Mouse (Mus musculus) Muller cell, postnatal 12 days (primary cell): ENCODE data around the gene Rps6kb2.

Source experiments
- DNase-seq: peaks from one replicate; pipeline ENCODE4 v3.0.0-alpha.2; 2015; ENCODE audit errors: inconsistent ontology term

The Rps6kb2 gene

DNA sequence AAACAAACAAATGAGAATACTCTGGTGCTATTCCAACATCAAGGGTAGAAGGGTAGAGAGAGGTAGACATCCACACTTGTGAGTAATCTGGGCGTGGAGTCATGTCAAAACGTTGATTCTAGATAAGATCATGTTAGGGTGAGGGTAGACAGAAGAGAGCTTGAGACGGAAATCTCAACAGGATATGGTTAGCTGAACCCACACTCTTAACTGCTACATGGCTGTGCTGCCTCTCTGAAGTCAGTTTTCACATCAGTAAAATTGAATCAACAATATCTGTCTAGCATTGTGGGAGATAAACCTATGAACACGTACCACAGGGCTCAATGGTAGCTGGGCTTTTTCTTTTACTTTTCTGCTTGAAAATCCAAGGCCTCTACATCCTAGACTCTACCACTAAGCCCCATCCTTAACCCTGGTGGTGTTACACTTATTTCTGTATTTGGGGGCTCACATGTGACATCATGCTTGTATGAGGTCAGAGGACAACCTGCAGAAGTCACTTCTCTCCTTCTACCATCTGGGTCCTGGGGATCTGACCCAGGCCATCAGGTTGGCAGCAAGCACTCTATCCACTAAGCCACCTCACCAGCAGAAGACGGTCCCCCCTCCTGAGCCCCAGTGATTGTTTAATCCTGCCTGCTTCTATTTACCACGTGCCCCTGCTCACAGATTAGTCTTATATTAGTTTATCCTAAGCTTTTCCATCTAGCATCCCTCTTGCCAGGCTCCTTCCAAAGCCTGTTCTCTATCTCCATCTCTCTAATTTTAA is 43.3 kb downstream of the Rps6kb2 start:
- no peak for DNase-seq

DNA sequence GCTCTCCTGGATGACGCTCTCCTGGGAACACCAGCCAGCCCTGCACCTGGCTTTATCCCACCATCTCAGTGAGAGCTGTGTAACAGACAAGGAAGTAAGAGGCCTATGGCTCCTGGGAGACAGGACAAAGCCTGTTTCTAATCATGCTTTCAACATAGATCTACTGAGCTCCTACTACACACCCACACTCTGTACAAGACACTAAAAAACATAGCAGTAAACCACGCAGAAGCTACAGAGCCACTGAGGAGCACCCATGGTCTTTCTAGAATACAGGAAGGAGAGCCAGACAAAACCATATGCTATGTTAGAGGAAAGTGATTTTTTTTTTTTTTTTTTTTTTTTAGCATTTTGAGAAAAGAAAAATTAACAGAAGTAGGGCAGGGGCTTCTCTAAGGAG is 44.8 kb downstream of the Rps6kb2 start:
- no peak for DNase-seq

DNA sequence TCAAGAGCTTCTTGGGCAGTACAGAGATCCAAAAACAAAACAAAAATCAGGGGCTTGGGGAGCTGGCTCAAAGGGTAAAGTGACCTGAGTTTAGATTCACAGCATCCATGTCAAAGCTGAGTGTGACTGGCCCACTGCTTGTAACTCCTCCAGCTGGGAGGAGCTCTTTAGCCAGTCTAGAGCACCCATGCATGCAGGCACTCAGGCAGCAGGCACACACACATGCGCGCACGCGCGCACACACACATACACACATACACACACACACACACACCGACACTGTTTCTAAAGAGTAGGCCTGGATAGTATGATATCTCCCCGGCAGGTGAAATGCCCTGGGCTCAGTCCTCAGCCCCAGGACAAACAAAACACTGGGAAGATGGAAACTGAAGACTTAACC is 46.1 kb downstream of the Rps6kb2 start:
- DNase-seq = no peak

DNA sequence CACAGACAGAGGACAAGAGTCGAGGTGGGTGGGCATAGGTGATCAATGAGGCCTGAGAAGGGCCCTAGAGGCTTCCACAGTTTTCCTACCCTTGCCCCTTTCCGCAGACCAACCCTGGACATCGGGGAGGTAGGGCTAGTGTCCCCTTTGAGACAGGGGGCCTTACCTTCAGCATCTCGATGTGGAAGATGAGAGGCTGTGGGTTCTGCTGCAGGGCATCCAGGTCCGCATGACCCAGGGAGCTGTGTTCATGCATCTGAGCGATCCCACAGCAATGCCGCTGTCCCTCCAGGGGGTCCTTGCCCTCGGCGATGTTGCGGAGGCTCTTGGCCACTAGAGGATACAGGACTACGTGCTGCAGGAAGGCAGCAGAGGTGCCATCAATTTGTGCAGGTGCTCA is 47.3 kb downstream of the Rps6kb2 start:
- no peak for DNase-seq

DNA sequence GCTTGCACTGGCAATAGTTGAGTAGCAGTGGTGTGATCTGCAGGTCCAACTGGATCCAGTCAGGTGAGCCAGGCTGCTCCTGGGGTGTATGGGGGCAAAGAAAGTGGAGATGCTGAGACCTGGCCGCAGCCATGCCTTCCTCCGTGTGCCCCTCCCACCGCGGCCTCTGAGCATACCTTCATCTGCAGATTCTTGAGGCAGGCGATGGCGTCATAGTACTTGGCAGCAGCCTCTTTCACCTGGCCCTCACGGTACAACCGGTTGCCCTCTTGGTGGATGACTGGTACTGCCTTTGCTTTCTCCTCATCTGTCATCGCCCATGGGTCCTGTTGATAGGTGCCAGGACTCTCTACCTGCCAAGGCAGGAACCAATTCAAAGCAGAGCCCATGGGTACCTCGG is 48.0 kb downstream of the Rps6kb2 start:
- no peak for DNase-seq

DNA sequence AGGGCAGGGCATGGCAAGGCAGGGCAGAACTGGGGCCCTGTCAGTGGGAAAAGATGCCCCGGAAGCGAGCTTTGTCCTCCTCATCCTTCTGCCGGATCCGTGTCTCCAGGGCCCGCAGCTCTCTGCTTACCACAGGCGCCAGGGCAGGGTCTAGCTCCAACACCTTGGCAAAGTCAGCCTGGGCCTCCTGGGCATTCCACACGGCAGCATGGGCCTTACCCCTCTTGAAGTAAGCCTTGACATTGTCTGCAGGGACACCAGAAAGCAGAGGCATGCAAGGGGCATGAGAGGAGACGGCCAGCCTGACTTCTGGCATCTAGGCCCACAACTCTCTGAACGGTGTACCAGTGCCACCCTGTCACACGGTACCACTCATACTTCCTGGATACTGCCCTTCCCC is 48.6 kb downstream of the Rps6kb2 start:
- DNase-seq = no peak

DNA sequence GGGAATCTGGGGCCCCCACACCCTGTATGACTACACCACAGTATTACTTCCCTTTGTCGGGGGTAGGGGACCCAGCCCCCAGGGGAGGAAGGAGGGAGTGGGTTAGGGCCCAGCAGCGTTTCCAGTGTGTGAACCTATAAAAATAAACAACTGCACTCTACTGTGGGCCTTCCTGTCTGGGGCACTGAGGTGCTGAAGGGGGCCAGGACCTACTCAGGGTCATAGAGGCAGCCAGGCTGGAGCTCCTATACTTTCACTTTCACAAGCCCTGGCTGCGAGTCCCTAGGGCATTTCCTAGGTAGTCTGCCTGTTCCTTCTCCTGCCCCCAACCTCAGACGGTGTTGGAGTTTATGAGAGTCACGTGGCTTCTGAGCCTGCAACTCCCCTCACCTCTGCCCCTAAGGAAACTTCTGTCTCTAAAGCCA is 49.3 kb downstream of the Rps6kb2 start:
- DNase-seq = no peak

DNA sequence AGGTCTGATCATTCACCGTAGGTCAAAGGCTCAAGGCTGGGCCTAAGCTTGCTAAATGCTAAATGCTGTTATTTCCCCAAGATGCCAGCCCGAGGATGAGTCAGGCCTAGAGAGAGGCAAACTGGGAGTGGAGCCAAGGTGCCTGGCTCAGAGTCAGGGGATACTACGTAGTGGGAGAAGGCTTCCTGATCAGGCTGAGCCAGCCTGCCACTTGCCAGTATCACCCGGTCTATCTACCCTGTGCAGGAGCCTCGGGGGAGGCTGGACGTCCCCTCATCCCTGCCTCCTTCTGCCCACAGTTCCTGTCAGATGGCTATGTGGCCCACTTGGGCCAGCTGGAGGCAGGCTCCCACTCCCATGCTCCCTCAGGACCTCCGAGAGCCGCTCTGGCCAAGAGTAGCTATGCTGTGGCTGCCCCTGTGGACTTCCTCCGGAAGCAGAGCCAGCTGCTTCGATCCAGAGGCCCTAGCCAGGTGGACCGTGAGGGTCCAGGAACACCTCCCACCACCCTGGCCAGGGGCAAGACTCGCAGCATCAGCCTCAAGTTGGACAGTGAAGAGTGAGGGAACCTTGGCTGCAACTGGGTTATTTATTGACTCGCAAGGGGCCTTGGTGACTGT is 49.9 kb downstream of the Rps6kb2 start:
- peak; percentile 91 for DNase-seq

DNA sequence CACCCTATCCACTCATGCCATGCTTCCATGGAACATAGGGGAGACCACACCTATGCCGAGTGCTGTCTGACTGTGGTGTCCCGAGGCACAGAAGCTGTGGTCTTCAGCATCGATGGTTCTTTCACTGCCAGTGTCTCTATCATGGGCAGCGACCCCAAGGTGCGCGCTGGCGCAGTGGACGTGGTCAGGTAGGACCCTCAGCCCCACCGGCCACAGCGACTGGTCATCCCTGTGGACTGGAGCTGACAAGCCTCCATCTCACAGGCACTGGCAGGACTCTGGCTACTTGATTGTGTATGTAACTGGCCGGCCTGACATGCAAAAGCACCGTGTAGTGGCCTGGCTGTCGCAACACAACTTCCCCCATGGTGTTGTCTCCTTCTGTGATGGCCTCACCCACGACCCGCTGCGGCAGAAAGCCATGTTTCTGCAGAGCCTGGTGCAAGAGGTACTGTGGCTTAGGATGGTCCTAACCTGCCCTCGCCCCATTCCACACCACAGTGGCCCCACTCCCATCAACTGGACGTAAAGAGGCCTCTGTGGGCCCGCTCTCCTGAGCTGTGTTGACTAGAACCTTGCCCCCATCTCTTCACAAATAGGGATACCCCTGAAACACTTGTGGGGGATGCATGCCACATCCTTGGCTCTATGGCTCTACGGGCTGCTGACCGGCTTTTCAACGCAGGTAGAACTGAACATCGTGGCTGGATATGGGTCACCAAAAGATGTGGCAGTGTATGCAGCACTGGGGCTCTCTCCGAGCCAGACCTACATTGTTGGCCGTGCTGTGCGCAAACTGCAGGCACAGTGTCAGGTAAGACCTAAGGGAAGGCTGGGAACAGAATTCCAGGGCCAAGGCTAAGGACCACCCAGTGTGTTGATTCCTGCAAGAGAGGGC is 50.8 kb downstream of the Rps6kb2 start:
- DNase-seq = no peak

DNA sequence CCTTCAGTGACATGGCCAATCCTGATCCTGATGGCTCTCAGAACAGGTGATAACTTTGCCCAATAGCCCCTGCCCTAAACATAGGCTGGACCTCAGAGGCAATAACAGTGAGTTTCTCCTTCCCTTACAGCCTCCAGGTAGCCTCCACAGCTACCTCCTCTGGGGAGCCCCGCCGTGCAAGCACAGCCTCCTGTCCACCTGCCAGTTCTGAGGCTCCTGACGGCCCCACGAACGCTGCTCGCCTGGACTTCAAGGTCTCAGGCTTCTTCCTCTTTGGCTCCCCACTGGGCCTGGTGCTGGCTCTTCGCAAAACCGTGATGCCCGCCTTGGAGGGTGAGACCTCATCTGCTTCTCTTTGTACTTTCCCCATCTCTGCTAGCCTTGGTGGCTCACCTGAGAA is 54.6 kb downstream of the Rps6kb2 start:
- DNase-seq = no peak

DNA sequence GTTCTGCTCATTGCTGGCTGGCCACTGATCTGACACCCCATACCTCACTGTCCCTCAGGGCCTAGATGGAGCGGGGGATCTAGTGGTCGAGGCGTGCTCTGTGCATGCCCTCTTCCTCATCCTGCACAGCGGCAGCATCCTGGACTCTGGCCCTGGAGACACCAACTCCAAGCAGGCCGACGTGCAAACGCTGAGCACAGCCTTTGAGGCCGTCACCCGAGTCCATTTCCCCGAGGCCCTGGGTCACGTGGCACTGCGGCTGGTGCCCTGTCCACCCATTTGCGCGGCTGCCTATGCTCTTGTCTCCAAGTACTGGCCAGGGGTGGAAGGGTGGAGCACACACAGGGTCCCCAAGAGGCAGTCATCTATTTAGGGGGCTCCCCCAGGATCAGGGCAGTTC is 56.5 kb downstream of the Rps6kb2 start:
- no peak for DNase-seq

DNA sequence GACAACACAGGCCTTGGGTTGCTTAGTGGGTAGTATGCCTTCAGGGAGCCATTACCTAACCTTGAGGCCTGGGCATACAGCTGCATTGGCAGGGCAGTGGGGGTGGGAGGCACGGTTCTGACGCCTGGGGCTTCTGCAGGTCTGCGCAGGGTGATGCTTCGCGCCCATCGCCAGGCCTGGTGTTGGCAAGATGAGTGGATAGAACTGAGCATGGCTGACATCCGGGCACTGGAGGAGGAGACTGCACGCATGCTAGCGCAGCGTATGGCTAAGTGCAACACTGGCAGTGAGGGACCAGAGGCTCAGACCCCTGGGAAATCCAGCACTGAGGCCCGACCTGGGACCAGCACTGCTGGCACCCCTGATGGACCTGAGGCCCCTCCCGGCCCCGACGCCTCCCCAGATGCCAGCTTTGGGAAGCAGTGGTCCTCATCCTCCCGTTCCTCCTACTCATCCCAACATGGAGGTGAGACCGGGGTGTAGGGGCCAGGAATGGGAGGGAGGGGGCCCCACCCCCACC is 58.4 kb downstream of the Rps6kb2 start:
- DNase-seq = no peak
